Mouse (Mus musculus): Measurements from ENCODE around the gene Srsf9. TPM values are rescaled to one million over a fixed set of nuclear protein-coding genes. Genes with fewer than 3 reads are reported as not detected.
"Not testable (repeated sequence)": the region's sequence is repeated elsewhere in the genome, so short reads cannot be mapped to it uniquely, and the experiment has no call there.

Srsf9 gene
- polyA plus RNA-seq, 1 experiment, result 67.6 TPM

DNA sequence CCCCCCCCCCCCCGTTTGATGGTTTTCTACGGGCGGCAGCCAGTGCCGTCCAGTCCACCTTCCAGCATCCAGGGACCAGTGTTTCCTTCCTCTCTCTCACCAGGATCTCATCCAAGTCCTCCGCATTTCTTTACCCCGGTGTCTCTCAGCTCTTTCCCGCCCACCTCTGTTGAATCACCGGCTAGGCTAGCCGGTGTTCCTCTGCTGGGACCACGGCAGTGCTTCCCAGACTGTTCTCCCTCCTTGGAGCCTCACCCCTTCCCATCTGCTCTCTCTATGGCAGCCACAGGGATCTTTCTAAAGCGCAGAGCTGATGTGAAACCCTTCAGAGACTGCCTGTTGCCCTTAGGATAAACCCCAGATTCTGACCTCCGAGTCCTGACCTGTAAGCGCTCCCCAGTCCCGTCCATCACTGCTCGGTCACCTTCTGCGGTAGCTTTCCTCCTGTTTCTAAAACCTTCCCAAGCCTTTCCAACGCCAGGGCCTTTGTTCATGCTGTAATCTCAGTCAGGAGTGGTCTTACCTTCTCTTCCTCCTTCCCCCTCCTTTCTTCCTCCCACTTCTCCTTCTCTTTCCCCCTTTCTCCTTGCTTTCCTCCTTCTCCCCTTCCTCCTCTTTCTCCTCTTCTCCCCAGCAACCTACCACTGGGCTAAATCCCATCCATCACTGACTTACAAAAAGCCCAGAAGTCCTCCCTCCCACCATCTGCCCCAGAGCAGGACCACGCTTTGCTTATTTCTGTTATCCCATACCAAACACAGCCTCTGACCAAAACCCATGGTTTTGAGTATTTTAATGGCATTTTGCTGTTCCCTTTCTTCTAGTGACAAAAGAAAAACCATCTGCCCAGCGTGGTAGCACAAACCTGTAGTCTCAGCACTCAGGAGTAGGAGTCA lies 36.1 kb downstream of the Srsf9 start:
- Histone ChIP-seq H3K27ac (ENCODE audit: control insufficient read depth, insufficient read depth, low read length) (no peak overlapping the region), H3K36me3 (ENCODE audit: control insufficient read depth, insufficient read depth, low read length) (no peaks in the 10 kb centered on the region), H3K4me3 (ENCODE audit: control insufficient read depth, insufficient read depth, low read length) (no peak overlapping the region), H3K27me3 (ENCODE audit: control insufficient read depth, insufficient read depth, low read length) (peaks cover 4% of the 10 kb centered on the region), H3K4me1 (replicated peaks; ENCODE audit: control insufficient read depth, insufficient read depth, low read length) (no peaks in the 10 kb centered on the region)
- DNase-seq, result no peak
- WGBS, result 35% methylated on average over 19 of the region's 19 CpGs
- TF ChIP-seq POLR2A (IDR thresholded peaks at IDR 0.05; ENCODE audit: control insufficient read depth, extremely low read depth, insufficient read depth, low read length, poor library complexity) (no peak), CTCF (IDR thresholded peaks at IDR 0.05; ENCODE audit: borderline replicate concordance, control insufficient read depth, extremely low read depth, insufficient read depth, low read length, poor library complexity) (no peak)

DNA sequence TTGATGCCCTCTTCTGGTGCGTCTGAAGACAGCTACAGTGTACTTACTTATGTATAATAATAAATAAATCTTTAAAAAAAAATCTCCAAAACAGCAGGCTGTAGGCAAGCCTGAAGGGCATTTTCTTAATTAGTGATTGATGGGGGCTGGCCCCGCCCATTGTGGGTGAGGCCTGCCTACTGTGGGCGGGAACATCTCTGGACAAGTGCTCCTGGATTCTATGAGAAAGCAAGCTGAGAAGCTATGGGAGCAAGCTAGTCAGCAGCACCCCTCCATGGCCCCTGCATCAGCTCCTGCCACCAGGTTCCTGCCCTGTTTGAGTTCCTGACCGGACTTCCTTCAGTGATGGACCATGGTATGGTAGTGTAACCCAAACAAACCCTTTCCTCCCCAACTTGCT lies 37.8 kb downstream of the Srsf9 start:
- H3K4me3 ChIP-seq (ENCODE audit: control insufficient read depth, insufficient read depth, low read length), result no peak overlapping the region
- no peak for TF ChIP-seq CTCF (IDR thresholded peaks at IDR 0.05; ENCODE audit: borderline replicate concordance, control insufficient read depth, extremely low read depth, insufficient read depth, low read length, poor library complexity)
- TF ChIP-seq POLR2A (IDR thresholded peaks at IDR 0.05; ENCODE audit: control insufficient read depth, extremely low read depth, insufficient read depth, low read length, poor library complexity), result no peak
- no peak for DNase-seq
- no peaks in the 10 kb centered on the region for H3K36me3 ChIP-seq (ENCODE audit: control insufficient read depth, insufficient read depth, low read length)
- H3K27me3 ChIP-seq (ENCODE audit: control insufficient read depth, insufficient read depth, low read length), result peaks cover 4% of the 10 kb centered on the region
- no peak overlapping the region for H3K27ac ChIP-seq (ENCODE audit: control insufficient read depth, insufficient read depth, low read length)
- 79% methylated on average over 4 of the region's 4 CpGs for WGBS
- no peaks in the 10 kb centered on the region for H3K4me1 ChIP-seq (replicated peaks; ENCODE audit: control insufficient read depth, insufficient read depth, low read length)

DNA sequence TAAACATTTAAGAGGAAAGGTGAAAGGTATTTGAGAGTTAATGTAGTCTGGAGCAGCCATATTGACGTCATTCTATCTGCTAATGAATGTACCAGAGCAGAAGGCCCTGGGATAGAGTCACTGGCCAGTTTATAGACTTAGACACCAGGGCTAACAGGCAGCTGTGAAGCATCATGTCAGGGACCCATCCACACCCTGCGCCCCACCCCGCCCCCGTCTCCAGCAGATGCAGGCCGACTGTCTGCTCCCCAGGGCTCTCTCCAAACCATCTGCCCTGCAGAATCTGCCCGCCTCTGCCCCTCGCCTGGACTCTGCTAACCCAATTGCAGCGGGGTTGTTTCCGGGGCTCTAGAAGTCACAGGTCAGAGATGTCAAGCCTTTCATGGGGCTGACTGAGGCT lies 44.8 kb downstream of the Srsf9 start:
- 71% methylated on average over 9 of the region's 9 CpGs for WGBS
- Histone ChIP-seq H3K4me1 (replicated peaks; ENCODE audit: control insufficient read depth, insufficient read depth, low read length) (no peaks in the 10 kb centered on the region), H3K27ac (ENCODE audit: control insufficient read depth, insufficient read depth, low read length) (no peak overlapping the region), H3K4me3 (ENCODE audit: control insufficient read depth, insufficient read depth, low read length) (no peak overlapping the region), H3K27me3 (ENCODE audit: control insufficient read depth, insufficient read depth, low read length) (peaks cover 8% of the 10 kb centered on the region; the same call in 1 of the 2 replicates), H3K36me3 (ENCODE audit: control insufficient read depth, insufficient read depth, low read length) (no peaks in the 10 kb centered on the region)
- no peak for TF ChIP-seq CTCF (IDR thresholded peaks at IDR 0.05; ENCODE audit: borderline replicate concordance, control insufficient read depth, extremely low read depth, insufficient read depth, low read length, poor library complexity)
- TF ChIP-seq POLR2A (IDR thresholded peaks at IDR 0.05; ENCODE audit: control insufficient read depth, extremely low read depth, insufficient read depth, low read length, poor library complexity), result no peak
- DNase-seq, result no peak

DNA sequence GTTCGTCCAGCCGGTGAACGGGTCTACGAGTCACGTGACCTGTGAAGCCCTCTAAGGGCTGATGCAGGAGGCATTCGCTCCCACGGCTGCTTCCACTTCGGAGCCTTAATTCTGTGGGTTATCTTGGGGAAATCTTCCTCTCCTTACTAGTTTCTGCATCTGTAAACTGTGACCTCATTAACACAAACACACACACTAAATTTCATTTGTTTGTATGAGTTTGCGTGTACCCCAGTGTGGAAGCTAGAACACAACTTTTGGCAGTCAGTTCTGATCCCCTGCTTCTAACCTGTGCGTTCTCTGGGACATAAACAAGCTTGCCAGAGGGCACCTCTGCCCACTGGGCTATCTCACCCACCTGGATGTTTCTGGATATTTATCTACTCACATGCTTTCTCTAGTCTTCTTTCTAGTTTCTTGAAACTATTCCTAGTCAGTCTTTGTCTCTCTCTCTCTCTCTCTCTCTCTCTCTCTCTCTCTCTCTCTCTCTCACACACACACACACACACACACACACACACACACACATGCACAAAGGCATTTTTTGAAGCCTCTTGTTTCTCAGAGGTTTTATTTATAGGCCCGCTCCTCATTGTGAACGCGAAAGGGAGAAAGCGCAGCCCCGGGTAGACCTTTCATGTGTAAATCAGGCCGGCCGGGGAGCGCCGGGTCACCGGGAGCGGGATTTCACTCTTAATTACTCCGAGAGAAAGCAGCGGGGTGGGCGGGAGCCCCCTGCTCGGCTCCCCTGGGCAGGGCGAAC lies 46.6 kb downstream of the Srsf9 start:
- H3K27me3 ChIP-seq (ENCODE audit: control insufficient read depth, insufficient read depth, low read length), result peaks cover 8% of the 10 kb centered on the region; the same call in 1 of the 2 replicates
- no peak for DNase-seq
- H3K36me3 ChIP-seq (ENCODE audit: control insufficient read depth, insufficient read depth, low read length), result no peaks in the 10 kb centered on the region
- H3K4me3 ChIP-seq (ENCODE audit: control insufficient read depth, insufficient read depth, low read length), result no peak overlapping the region
- TF ChIP-seq POLR2A (IDR thresholded peaks at IDR 0.05; ENCODE audit: control insufficient read depth, extremely low read depth, insufficient read depth, low read length, poor library complexity) (no peak), CTCF (IDR thresholded peaks at IDR 0.05; ENCODE audit: borderline replicate concordance, control insufficient read depth, extremely low read depth, insufficient read depth, low read length, poor library complexity) (no peak)
- 42% methylated on average over 26 of the region's 26 CpGs for WGBS
- no peaks in the 10 kb centered on the region for H3K4me1 ChIP-seq (replicated peaks; ENCODE audit: control insufficient read depth, insufficient read depth, low read length)
- H3K27ac ChIP-seq (ENCODE audit: control insufficient read depth, insufficient read depth, low read length), result no peak overlapping the region

DNA sequence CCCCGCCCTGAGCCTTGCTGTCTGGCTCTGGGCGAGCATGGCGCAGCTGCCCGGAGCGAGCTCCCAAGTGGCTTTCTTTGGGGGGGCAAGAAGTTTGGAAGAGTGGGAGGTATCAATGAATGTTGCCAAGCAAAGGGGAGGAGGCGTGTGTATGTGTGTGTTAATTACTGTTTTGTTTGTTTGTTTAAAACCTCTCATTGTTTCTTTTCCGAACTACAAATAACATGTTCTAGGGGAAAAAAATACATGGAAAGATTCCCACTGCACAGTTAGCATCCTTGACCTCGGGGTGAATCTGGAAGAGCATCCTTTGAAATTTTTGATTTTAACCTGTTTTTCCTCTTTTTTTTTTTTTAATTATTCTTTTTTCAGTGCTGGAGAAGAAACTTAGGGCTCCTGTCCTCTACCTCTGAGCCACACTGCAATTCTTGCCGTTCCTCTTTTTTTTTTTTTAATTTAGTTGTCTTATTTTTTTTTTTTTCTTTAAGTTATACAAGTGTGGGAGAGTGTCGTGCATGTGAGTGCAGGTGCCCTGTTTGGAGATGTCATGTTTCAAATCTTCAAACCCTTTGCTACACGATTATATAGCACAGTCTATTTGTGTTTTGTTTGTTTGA lies 47.3 kb downstream of the Srsf9 start:
- no peak overlapping the region for H3K4me3 ChIP-seq (ENCODE audit: control insufficient read depth, insufficient read depth, low read length)
- TF ChIP-seq CTCF (IDR thresholded peaks at IDR 0.05; ENCODE audit: borderline replicate concordance, control insufficient read depth, extremely low read depth, insufficient read depth, low read length, poor library complexity) (no peak), POLR2A (IDR thresholded peaks at IDR 0.05; ENCODE audit: control insufficient read depth, extremely low read depth, insufficient read depth, low read length, poor library complexity) (no peak)
- 36% methylated on average over 11 of the region's 11 CpGs for WGBS

DNA sequence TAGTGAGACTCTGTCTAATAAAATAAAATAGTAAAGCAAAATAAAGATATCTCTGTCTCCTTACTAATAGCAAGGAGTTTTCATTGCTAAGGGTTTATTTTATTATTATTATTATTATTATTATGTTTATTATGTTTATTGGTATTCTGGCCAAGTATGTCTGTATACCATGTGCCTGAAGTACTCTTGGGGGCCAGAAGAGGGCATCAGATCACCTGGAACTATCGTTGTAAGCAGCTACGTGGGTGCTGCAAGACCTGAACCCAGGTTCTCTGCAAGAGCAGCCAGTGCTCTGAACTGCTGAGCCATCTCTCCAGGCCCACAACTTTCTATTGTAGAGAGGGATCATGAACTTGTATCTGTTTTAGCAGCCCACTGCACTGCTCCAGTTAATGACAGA lies 48.5 kb downstream of the Srsf9 start:
- 81% methylated on average over 2 of the region's 2 CpGs for WGBS
- DNase-seq, result no peak
- TF ChIP-seq CTCF (IDR thresholded peaks at IDR 0.05; ENCODE audit: borderline replicate concordance, control insufficient read depth, extremely low read depth, insufficient read depth, low read length, poor library complexity) (no peak), POLR2A (IDR thresholded peaks at IDR 0.05; ENCODE audit: control insufficient read depth, extremely low read depth, insufficient read depth, low read length, poor library complexity) (no peak)
- no peaks in the 10 kb centered on the region for H3K4me1 ChIP-seq (replicated peaks; ENCODE audit: control insufficient read depth, insufficient read depth, low read length)
- H3K27ac ChIP-seq (ENCODE audit: control insufficient read depth, insufficient read depth, low read length), result no peak overlapping the region
- H3K27me3 ChIP-seq (ENCODE audit: control insufficient read depth, insufficient read depth, low read length), result peaks cover 8% of the 10 kb centered on the region; the same call in 1 of the 2 replicates
- H3K4me3 ChIP-seq (ENCODE audit: control insufficient read depth, insufficient read depth, low read length), result no peak overlapping the region
- no peaks in the 10 kb centered on the region for H3K36me3 ChIP-seq (ENCODE audit: control insufficient read depth, insufficient read depth, low read length)

More for the DNA sequence above, 47.3 kb downstream of the Srsf9 start:
- H3K27ac ChIP-seq (ENCODE audit: control insufficient read depth, insufficient read depth, low read length), result no peak overlapping the region
- peaks cover 8% of the 10 kb centered on the region; the same call in 1 of the 2 replicates for H3K27me3 ChIP-seq (ENCODE audit: control insufficient read depth, insufficient read depth, low read length)
- DNase-seq, result no peak
- H3K4me1 ChIP-seq (replicated peaks; ENCODE audit: control insufficient read depth, insufficient read depth, low read length), result no peaks in the 10 kb centered on the region
- no peaks in the 10 kb centered on the region for H3K36me3 ChIP-seq (ENCODE audit: control insufficient read depth, insufficient read depth, low read length)

DNA sequence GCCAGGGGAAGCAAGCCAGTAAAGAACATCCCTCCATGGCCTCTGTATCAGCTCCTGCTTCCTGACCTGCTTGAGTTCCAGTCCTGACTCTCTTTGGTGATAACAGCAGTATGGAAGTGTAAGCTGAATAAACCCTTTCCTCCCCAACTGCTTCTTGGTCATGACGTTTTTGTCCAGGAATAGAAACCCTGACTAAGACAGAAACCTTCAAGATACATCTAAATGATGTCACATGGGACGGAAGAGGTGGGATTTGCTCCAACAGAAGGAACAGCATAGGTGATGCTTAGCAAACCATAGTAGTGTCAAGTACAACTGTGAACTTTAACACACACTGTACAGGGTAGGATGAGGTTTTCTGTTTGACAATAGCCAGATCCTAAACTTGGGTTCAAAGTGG lies 51.9 kb downstream of the Srsf9 start:
- not testable (repeated sequence) for H3K4me1 ChIP-seq (replicated peaks; ENCODE audit: control insufficient read depth, insufficient read depth, low read length); H3K4me3 ChIP-seq (ENCODE audit: control insufficient read depth, insufficient read depth, low read length); DNase-seq; H3K27ac ChIP-seq (ENCODE audit: control insufficient read depth, insufficient read depth, low read length); H3K36me3 ChIP-seq (ENCODE audit: control insufficient read depth, insufficient read depth, low read length); H3K27me3 ChIP-seq (ENCODE audit: control insufficient read depth, insufficient read depth, low read length)
- 80% methylated on average over 2 of the region's 2 CpGs for WGBS
